Mouse (Mus musculus): ENCODE results near the gene Stk32b.

The Stk32b gene

GRCm38 (mm10) chr5:37716505-37717372 lies at the start of gene Stk32b:
Stk32b (minus strand) TSS chr5:37717171.
- no peak for DNase-seq (ENCODE audit: low spot score)

DNA sequence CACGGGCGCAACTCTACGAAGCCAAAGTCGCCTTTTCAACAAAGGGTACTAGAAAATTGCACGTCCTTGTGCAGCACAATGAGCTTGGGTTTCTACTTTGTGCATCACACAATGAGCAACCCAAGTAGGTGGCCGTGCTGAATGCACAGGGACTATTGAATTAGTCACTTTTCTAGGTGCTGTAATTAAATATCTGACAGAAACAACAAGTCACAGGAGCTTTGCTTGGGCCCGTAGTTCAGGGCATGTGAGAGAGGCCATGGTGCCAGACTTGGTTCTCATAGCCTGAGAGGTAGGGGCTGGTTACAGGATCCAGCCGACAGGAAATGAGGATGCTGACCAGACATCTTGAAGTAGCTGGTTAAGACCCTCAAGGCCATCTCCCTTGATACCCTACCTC lies 48.9 kb upstream of the Stk32b start:
- DNase-seq (ENCODE audit: low spot score), result no peak

DNA sequence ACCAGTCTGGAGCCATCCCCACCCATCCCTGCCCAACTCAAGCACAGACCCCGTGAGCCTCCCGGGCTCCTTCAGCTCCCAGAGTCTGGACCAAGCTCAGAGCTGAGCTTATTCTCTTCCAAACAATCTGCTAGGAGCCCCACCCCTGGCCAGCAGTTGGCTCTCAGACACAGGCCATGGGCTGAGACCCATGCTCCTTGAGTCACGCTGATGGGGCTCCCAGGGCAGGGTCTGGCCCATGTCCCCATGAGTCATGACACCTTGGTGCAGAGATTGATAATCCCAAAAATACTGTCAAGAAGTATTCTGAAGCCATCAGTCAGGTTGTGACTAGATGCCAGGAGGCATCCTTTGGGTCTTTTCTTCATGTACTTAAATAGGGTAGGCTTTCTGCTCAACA lies 45.1 kb upstream of the Stk32b start:
- no peak for DNase-seq (ENCODE audit: low spot score)

DNA sequence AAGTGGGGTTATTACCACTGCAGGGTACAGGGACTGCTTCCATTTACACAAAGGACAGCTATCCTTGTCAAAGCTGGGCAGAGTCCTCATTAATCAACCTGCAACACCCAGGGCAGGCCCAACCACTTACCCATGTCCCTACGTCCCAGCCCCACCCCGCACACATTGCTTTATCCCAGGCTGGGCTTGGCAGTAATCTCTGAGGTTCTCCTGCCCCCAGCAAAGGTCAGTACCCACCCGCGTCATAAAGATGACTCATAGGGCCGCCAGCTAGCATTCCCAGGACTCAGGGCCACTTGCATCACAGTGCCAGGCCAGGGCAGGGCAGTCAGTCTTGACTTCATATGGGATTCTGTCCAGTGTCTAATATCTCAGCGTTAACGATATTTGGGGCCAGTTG lies 36.4 kb upstream of the Stk32b start:
- no peak for DNase-seq (ENCODE audit: low spot score)

- no peak for DNase-seq (ENCODE audit: low spot score)
Observed at GRCm38 (mm10) chr5:37752027-37752967, 35.3 kb upstream of the Stk32b start.

GRCm38 (mm10) chr5:37743889-37744707 lies 27.1 kb upstream of the Stk32b start:
- DNase-seq (ENCODE audit: low spot score), result no peak

DNA sequence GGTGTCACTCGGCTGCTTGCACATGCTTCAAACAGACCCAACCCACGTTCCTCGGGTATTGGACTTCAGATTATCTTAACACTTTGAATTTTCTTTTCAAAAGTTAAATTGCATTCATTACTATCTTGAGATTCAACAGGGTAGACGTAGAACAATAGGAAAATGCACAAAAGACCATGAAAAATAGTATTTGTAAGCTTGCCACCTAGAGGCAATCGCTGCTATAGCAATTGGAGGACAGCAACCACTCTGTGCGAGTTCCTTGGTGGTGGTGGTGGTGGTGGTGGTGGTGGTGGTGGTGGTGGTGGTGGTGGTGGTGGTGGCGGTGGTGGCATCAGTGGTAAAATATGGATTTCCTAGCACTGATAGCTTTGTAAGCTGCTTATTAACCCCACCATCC lies 19.2 kb upstream of the Stk32b start:
- DNase-seq (ENCODE audit: low spot score), result no peak

- no peak for DNase-seq (ENCODE audit: low spot score)
Observed at GRCm38 (mm10) chr5:37735224-37735623, 18.3 kb upstream of the Stk32b start, which contains the start of gene Cytl1. Cytl1 (plus strand) TSS chr5:37735519.

GRCm38 (mm10) chr5:37730781-37731180 lies 13.8 kb upstream of the Stk32b start:
- DNase-seq (ENCODE audit: low spot score), result no peak

- DNase-seq (ENCODE audit: low spot score), result no peak
Observed at GRCm38 (mm10) chr5:37725220-37725886, 8.4 kb upstream of the Stk32b start.

- no peak for DNase-seq (ENCODE audit: low spot score)
Observed at GRCm38 (mm10) chr5:37720670-37721069, 3.7 kb upstream of the Stk32b start.

DNA sequence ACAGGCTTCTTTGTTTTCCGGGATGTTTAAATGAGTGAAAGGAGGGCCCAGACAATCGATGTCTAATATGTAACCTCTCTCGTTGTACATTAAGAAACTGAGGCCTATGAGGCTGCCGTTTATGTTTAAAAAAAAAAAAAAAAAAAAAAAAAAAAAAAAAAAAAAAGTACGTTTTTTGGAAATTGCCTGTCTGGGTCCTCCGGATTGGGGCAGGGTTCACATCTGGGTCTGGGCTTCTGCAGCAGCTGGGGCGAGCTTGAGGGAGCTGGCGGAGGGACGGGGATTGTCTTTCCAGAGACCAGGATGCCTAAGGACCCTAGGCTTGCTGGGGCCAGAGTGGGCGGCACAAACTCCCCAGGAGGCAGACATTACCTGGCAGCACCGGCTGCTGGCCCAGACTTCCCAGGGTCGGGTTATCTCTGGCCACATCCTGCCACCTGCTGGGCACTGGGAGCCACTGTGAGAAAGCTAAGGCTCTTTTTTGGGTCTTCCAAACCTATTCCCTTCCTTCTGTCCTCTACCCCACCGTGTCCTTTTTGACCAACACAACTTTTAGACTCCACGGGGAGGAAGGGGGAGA lies 503 bp upstream of the Stk32b start:
- DNase-seq (ENCODE audit: low spot score), result no peak

DNA sequence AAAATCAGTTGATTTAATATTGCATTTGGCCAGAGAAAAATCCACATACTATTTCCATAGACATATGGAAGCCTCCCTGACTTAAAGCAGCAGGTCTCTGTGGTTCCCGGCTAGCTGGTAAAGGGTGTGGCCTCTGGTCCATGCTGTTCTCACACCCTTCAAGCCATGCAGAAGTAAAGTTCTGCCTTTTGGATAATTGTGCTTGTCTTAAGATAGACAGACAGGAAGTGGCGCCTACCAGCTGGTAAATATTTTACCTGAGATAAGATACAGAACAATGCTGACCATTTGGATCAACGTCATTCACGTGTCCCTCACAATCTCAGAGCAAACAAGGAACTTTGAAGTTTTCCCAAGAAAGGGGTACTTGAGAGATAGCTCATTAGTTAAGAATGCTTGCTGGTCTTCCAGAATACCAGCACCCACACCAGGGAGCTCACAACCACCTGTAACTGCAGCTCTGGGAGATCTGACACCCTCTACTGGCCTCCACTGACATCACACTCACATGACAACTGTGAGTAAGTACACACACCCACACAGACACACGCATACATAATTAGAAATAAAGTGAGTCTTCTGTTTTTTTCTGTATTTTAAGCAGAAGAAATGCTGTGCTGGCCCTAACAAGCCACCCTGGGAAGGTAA lies 7.6 kb downstream of the Stk32b start:
- DNase-seq (ENCODE audit: low spot score), result no peak

- DNase-seq (ENCODE audit: low spot score), result no peak
Observed at GRCm38 (mm10) chr5:37708124-37708523, 8.8 kb downstream of the Stk32b start.

- DNase-seq (ENCODE audit: low spot score), result no peak
Observed at GRCm38 (mm10) chr5:37704962-37705361, 12.0 kb downstream of the Stk32b start.

DNA sequence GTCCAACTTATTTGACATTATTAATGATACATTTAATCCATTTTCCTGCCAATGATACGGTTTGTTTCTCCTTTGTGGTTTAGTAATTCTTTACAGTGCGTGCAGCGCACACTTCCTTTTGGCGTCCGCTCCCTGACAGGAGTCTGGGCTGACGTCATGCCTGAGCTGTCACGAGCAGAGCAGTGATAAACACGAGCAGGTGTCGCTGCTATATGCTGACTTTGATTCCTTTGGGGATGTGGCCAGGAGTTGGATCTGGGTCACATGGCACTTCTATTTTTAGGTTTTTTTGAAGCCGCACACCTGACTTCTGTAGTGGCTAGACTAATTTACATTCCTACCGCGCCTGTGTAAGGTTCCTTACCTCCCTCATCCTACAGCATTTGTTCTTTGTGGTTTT lies 17.2 kb downstream of the Stk32b start:
- DNase-seq (ENCODE audit: low spot score), result no peak

- DNase-seq (ENCODE audit: low spot score), result no peak
Observed at GRCm38 (mm10) chr5:37697286-37697685, 19.7 kb downstream of the Stk32b start.

DNA sequence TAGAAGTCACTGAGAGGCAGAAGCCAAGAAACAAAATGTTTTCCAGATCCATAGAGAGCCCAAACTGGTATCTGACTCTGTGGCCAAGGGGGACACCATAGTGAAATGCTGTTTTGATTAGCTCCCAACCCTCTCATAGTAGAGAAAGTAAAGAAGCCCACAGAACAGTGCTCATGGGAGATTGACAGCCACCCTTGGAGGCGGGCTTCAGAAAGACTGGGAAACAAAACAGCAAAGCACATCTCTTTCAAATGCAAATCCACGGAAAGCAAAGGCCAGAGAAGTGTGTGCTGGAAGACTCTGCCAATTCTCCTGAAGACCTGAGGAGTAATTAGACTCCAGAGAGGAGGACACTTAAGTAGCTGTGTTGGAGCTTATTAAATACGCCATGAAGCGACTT lies 21.2 kb downstream of the Stk32b start:
- no peak for DNase-seq (ENCODE audit: low spot score)

DNA sequence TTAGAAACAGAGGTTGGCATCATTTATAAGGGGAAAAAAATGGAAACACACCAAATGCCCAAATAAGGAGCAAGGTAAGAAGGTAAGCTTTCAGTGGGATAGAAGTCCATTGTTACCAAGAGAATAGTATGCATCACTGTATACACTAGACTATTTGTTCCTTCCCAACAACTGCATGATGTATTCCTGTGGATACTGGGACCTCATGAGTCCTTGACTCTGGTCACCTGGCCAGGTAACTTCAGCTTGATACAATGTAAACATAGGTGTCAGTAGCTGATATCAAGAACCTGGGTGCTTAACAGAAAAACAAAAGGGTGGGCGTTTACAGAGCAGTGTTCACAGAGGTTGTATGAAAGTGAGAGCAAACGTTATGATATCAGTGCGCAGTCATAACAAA lies 24.2 kb downstream of the Stk32b start:
- DNase-seq (ENCODE audit: low spot score), result no peak

DNA sequence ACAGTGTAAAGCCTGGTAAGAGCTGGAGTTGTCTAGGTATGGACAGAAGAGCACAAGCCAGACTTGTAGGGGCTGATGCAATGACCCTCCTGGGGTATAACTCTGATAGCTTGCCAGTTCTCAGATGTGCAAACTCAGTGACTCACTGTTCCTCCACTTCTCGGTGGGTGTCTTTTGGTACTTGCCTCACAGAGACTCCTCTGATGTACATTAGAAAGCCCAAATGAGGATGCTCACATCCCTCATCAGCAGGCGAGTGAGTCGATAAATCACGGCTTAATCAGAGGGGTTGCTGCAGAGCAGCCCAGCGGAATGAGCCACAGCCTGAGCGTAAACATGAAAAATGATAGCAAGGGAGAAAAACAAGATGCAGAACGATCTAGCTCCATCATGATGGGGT lies 46.2 kb downstream of the Stk32b start:
- no peak for DNase-seq (ENCODE audit: low spot score)

- no peak for DNase-seq (ENCODE audit: low spot score)
Observed at GRCm38 (mm10) chr5:37664962-37665361, 52.0 kb downstream of the Stk32b start.
